Mouse (Mus musculus) midbrain, embryonic 15.5 days (tissue): ENCODE data around the gene Sun3. TPM values are rescaled to one million over a fixed set of nuclear protein-coding genes. Genes with fewer than 3 reads are reported as not detected.

Source experiments
- ATAC-seq: fragments of 200-750 bp; cut with Nextera tagmentation; replicated peaks from 2 replicates; pipeline ENCODE4 v1.8.0; 2017; ENCODE audit warnings: moderate TSS enrichment
- H3K27ac ChIP-seq: fragments of 300-500 bp; sonication (generic); 2 replicates; pipeline ENCODE4 v1.5.1; 2015; ENCODE audit warnings: mild to moderate bottlenecking, inconsistent platforms
- H3K27me3 ChIP-seq: fragments of 300-500 bp; sonication (generic); replicated peaks from 2 replicates; pipeline ENCODE4 v1.6.1; 2015; ENCODE audit warnings: inconsistent platforms
- H3K36me3 ChIP-seq: fragments of 300-500 bp; sonication (generic); replicated peaks from 2 replicates; pipeline ENCODE4 v1.6.1; 2015; ENCODE audit warnings: inconsistent platforms
- H3K4me1 ChIP-seq: fragments of 300-500 bp; sonication (generic); 2 replicates; pipeline ENCODE4 v1.6.1; 2015; ENCODE audit warnings: inconsistent platforms
- H3K4me2 ChIP-seq: fragments of 300-500 bp; sonication (generic); 2 replicates; pipeline ENCODE4 v1.6.1; 2015; ENCODE audit warnings: inconsistent platforms, mild to moderate bottlenecking, moderate library complexity
- H3K4me3 ChIP-seq: fragments of 300-500 bp; sonication (generic); 2 replicates; pipeline ENCODE4 v1.5.1; 2015; ENCODE audit warnings: mild to moderate bottlenecking, inconsistent platforms
- H3K9ac ChIP-seq: fragments of 300-500 bp; sonication (generic); 2 replicates; pipeline ENCODE4 v1.6.1; 2015; ENCODE audit warnings: mild to moderate bottlenecking, inconsistent platforms
- H3K9me3 ChIP-seq: fragments of 300-500 bp; sonication (generic); 2 replicates; pipeline ENCODE4 v1.6.1; 2016; ENCODE audit warnings: inconsistent platforms
- WGBS: fragments of 180-500 bp; shearing (Covaris S2); methylation state at CpG from one replicate; pipeline ENCODE4 v1.1.7; 2015; ENCODE audit warnings: mixed read lengths; 5-methylcytosine and 5-hydroxymethylcytosine counted together
- polyA plus RNA-seq: library from polyadenylated mRNA; unstranded; fragments of >200 nt; fragmentation: Nextera tagmentation; extraction: Ambion mirVana; gene quantifications from 2 replicates; pipeline ENCODE4 v1.2.1, GENCODE M21; 2015

The Sun3 gene
- polyA plus RNA-seq, 1 experiment from 2014 or later: not detected

DNA sequence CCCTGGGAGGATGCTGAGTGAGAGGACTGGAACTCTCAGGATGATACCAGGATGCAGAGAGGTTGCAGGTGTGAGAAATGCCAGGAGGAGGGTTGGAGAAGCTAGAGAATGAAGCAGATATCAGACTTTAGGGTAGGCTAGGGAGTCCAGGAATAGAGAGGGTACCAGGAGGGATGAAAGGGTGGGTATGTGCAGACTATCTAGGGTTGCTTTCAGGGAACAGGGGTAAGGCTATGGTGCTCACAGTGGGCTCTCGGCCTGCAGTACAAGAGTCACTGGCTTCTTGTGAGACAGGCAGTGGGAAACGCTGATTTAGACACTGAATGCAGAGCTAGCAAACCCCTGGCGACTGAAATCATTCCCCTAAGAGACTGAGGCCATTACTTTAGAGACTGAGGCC lies 75.6 kb downstream of the Sun3 start, which contains the start of gene Pkd1l1:
Pkd1l1 (minus strand) TSS at position 101 of the 400 bp plus-strand sequence.
- WGBS: 38% methylated on average over 3 of the region's 3 CpGs
- H3K4me2 ChIP-seq: no peak within 1 kb of the TSS

DNA sequence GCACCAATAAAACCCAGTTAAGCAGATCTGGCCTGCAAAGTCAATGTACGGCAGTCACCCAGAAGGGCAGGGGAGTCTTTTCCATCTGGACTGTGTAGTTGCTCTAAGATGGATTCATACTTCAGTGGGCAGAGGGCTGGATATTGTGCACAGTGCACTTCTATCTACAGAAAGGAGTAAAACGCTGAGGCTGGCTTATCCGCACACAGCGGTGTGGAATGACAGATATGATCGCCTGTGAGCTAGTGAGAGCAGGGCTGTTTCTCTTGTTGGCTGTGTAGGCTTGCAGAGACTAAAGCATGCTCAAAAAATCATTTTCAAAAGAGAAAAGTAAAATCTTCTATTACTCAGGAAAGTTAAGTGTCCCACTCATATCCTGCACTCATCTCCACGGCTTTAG lies 76.7 kb downstream of the Sun3 start:
- no peak overlapping the region for H3K4me2 ChIP-seq
- no peak overlapping the region for H3K9ac ChIP-seq
- H3K4me3 ChIP-seq: no peak overlapping the region
- 80% methylated on average over 6 of the region's 6 CpGs for WGBS
- H3K27me3 ChIP-seq: no peaks in the 10 kb centered on the region
- no peaks in the 10 kb centered on the region for H3K4me1 ChIP-seq
- no peak for ATAC-seq
- no peak overlapping the region for H3K27ac ChIP-seq
- H3K9me3 ChIP-seq: no peaks in the 10 kb centered on the region
- no peaks in the 10 kb centered on the region for H3K36me3 ChIP-seq

More for the DNA sequence above, 75.6 kb downstream of the Sun3 start, which contains the start of gene Pkd1l1:
- ATAC-seq: no peak
- Histone ChIP-seq H3K4me1 (no peaks in the 10 kb centered on the region), H3K9ac (no peak within 1 kb of the TSS), H3K9me3 (no peaks in the 10 kb centered on the region), H3K27ac (no peak within 1 kb of the TSS), H3K36me3 (no peaks in the 10 kb centered on the region), H3K4me3 (no peak within 1 kb of the TSS), H3K27me3 (no peaks in the 10 kb centered on the region)

DNA sequence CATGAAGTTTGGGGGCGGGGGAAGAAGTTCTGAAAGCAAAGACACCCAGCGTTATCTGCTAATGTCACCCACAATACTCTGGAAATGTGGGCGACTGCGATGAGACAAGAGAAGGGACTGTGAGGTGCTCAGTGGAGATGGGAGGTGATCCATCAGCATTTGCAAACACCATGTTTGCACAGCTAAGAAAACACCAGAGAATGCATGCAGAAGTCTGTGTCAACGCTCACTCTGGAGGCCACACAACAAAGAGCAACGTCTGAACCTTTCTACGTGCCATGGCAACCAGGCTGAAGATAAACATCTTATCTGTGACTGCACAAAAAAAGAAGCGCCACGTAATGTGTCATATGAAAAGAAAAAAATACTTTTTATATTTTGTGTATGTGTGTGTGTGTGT lies 78.3 kb downstream of the Sun3 start:
- H3K36me3 ChIP-seq: no peaks in the 10 kb centered on the region
- no peaks in the 10 kb centered on the region for H3K27me3 ChIP-seq
- no peak overlapping the region for H3K4me2 ChIP-seq
- no peaks in the 10 kb centered on the region for H3K9me3 ChIP-seq
- no peak overlapping the region for H3K4me3 ChIP-seq
- no peak overlapping the region for H3K27ac ChIP-seq
- no peaks in the 10 kb centered on the region for H3K4me1 ChIP-seq
- no peak overlapping the region for H3K9ac ChIP-seq
- no peak for ATAC-seq
- 73% methylated on average over 9 of the region's 9 CpGs for WGBS

DNA sequence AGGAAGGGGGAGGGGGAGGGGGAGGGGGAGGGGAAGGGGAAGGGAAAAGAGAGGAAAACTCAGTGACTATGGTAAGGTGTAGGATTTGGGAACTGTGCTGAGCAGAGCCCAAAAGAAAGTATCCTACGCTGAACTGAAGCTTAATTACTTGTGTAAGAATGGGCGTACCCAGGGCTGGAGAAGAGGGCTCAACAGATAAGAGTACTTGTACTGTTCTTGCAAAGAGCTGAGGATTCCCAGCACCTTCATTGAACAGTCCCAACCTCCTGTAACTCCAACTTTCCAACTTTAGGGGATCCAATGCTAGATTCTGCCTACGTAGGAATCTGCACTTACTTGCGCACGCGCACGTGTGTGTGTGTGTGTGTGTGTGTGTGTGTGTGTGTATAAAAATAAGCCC lies 80.7 kb downstream of the Sun3 start:
- H3K36me3 ChIP-seq: no peaks in the 10 kb centered on the region
- no peak for ATAC-seq
- H3K4me2 ChIP-seq: no peak overlapping the region
- H3K4me3 ChIP-seq: no peak overlapping the region
- no peaks in the 10 kb centered on the region for H3K4me1 ChIP-seq
- H3K9me3 ChIP-seq: no peaks in the 10 kb centered on the region
- no peak overlapping the region for H3K27ac ChIP-seq
- WGBS: 96% methylated on average over 7 of the region's 7 CpGs
- H3K27me3 ChIP-seq: no peaks in the 10 kb centered on the region
- no peak overlapping the region for H3K9ac ChIP-seq

Other genes starting within 250 kb of the Sun3 start
- 0.27 and 0.28 TPM in 2 replicates for gene Pkd1l1, start 75.7 kb downstream of the Sun3 start, polyA plus RNA-seq
- 7.9 and 9.2 TPM in 2 replicates for gene Hus1, start 37.8 kb downstream of the Sun3 start, polyA plus RNA-seq
- 1.6 and 2.1 TPM in 2 replicates for gene Gm11992, start 397 bp downstream of the Sun3 start, polyA plus RNA-seq
- 1.3 and 2.0 TPM in 2 replicates for gene Upp1, start 69.1 kb upstream of the Sun3 start, polyA plus RNA-seq
- gene Abca13, start 143.0 kb upstream of the Sun3 start, polyA plus RNA-seq: 0.03 and 0.05 TPM in 2 replicates